Mouse (Mus musculus) neutrophil, adult 5-6 weeks (primary cell): ENCODE data around the gene Olfr839-ps1. TPM values are rescaled to one million over a fixed set of nuclear protein-coding genes. Genes with fewer than 3 reads are reported as not detected.

Source experiments
- ATAC-seq: fragments of 151-379, 151-347 bp; 2 replicates; pipeline ENCODE4 v1.8.0; 2017; ENCODE audit warnings: mild to moderate bottlenecking, moderate TSS enrichment; ENCODE audit not compliant: insufficient number of reproducible peaks, poor library complexity, low FRiP score, severe bottlenecking; ENCODE audit errors: extremely low read depth
- total RNA-seq: library from RNA; stranded (forward); fragments of 200-1000 nt; gene quantifications from 2 replicates; pipeline ENCODE4 v1.2.3, GENCODE M21; 2017

Olfr839-ps1 gene
- total RNA-seq: under 0.01 and 0.12 TPM in 2 replicates

- no peak for ATAC-seq
These were observed at the start of gene Olfr839-ps1 for GRCm38 (mm10) chr9:19177212-19177611. Gene Olfr839-ps1, minus strand, starts transcription at chr9:19177312.

- no peak for ATAC-seq
These were observed 41.1 kb downstream of the Olfr839-ps1 start, which contains the start of gene Olfr837 for GRCm38 (mm10) chr9:19136017-19136416. Gene Olfr837, plus strand, starts transcription at chr9:19136317.

GRCm38 (mm10) chr9:19120082-19120481 lies 57.0 kb downstream of the Olfr839-ps1 start, which contains the start of gene Olfr836:
Gene Olfr836, plus strand, starts transcription at chr9:19120382.
- ATAC-seq: no peak

Other genes with a start within 250 kb of the Olfr839-ps1 start
- not detected in 2 replicates for gene Olfr832, start 240.2 kb downstream of the Olfr839-ps1 start, total RNA-seq
- gene Olfr834, start 189.3 kb downstream of the Olfr839-ps1 start, total RNA-seq: not detected in 2 replicates
- 0.23 TPM in 1 of 2 replicates, not detected in the other for gene Olfr835, start 144.6 kb downstream of the Olfr839-ps1 start, total RNA-seq
- not detected in 2 replicates for gene Olfr836, start 56.9 kb downstream of the Olfr839-ps1 start, total RNA-seq
- 0.12 TPM in 1 of 2 replicates, not detected in the other for gene Olfr837, start 41.0 kb downstream of the Olfr839-ps1 start, total RNA-seq
- not detected in 2 replicates for gene Olfr843, start 74.7 kb upstream of the Olfr839-ps1 start, total RNA-seq
- not detected in 2 replicates for gene Olfr844, start 139.0 kb upstream of the Olfr839-ps1 start, total RNA-seq
- gene Olfr845, start 159.1 kb upstream of the Olfr839-ps1 start, total RNA-seq: not detected in 2 replicates
- not detected in 2 replicates for gene Olfr846, start 186.7 kb upstream of the Olfr839-ps1 start, total RNA-seq
- gene Olfr847, start 201.4 kb upstream of the Olfr839-ps1 start, total RNA-seq: 1.9 TPM in 1 of 2 replicates, not detected in the other